Mouse (Mus musculus) liver, postnatal 0 days (tissue): ENCODE results near the gene Rtf2. TPM values are rescaled to one million over a fixed set of nuclear protein-coding genes. Genes with fewer than 3 reads are reported as not detected.

Source experiments
- ATAC-seq: fragments of 200-750 bp; cut with Nextera tagmentation; 2 replicates; pipeline ENCODE4 v1.8.0; 2017; ENCODE audit warnings: mild to moderate bottlenecking, moderate library complexity
- DNase-seq: peaks from one replicate; pipeline ENCODE4 v3.0.0-alpha.2; 2016
- H3K27ac ChIP-seq: fragments of 300-500 bp; sonication (generic); 2 replicates; pipeline ENCODE4 v1.5.1; 2014; ENCODE audit warnings: antibody characterized with exemption, moderate library complexity, mild to moderate bottlenecking, low read depth
- H3K27me3 ChIP-seq: fragments of 300-500 bp; sonication (generic); 2 replicates; pipeline ENCODE4 v1.6.1; 2014; ENCODE audit warnings: low read length, control low read depth, mixed read lengths; ENCODE audit not compliant: insufficient read depth
- H3K36me3 ChIP-seq: fragments of 300-500 bp; sonication (generic); replicated peaks from 2 replicates; pipeline ENCODE4 v1.6.1; 2014; ENCODE audit warnings: mild to moderate bottlenecking, control low read depth, low read length, moderate library complexity, mixed read lengths; ENCODE audit not compliant: insufficient read depth
- H3K4me1 ChIP-seq: fragments of 300-500 bp; sonication (generic); 2 replicates; pipeline ENCODE4 v1.6.1; 2014; ENCODE audit warnings: antibody characterized with exemption, mild to moderate bottlenecking, control low read depth; ENCODE audit not compliant: insufficient read depth
- H3K4me2 ChIP-seq: fragments of 300-500 bp; sonication (generic); 2 replicates; pipeline ENCODE4 v1.6.1; 2014; ENCODE audit warnings: low read depth, mild to moderate bottlenecking, low read length, moderate library complexity, mixed read lengths
- H3K4me3 ChIP-seq: fragments of 300-500 bp; sonication (generic); 2 replicates; pipeline ENCODE4 v1.5.1; 2014; ENCODE audit warnings: low read depth, low read length
- H3K9ac ChIP-seq: fragments of 300-500 bp; sonication (generic); replicated peaks from 2 replicates; pipeline ENCODE4 v1.6.1; 2014; ENCODE audit warnings: mild to moderate bottlenecking, moderate library complexity
- H3K9me3 ChIP-seq: fragments of 300-500 bp; sonication (generic); 2 replicates; pipeline ENCODE4 v1.6.1; 2016; ENCODE audit warnings: mild to moderate bottlenecking, control low read depth, low read length, mixed read lengths
- CTCF ChIP-seq: sonication (generic); IDR thresholded peaks from 2 replicates; pipeline ENCODE4 v1.5.1; 2016; ENCODE audit warnings: antibody characterized with exemption, low read depth
- EP300 ChIP-seq: IDR thresholded peaks from 2 replicates; pipeline ENCODE4 v1.6.1; 2016; ENCODE audit warnings: antibody characterized with exemption, low read depth, mild to moderate bottlenecking
- WGBS: fragments of 180-500 bp; shearing (Covaris S2); extraction: QIAGEN DNeasy Blood & Tissue Kit; methylation state at CpG from one replicate; pipeline ENCODE4 v1.1.7; 2014; ENCODE audit not compliant: insufficient replicate concordance; 5-methylcytosine and 5-hydroxymethylcytosine counted together
- polyA plus RNA-seq: library from polyadenylated mRNA; unstranded; fragments of >200 nt; fragmentation: Nextera tagmentation; extraction: Ambion mirVana; gene quantifications from 2 replicates; pipeline ENCODE4 v1.2.1, GENCODE M21; 2015

Rtf2 gene
- polyA plus RNA-seq, 1 experiment from 2014 or later: 68.5 TPM

- DNase-seq (no peak), ATAC-seq (no peak)
- peaks cover 2% of the 10 kb centered on the region; the same call in 1 of the 2 replicates for H3K4me1 ChIP-seq
- H3K4me2 ChIP-seq: no peak overlapping the region
- H3K9ac ChIP-seq: no peak overlapping the region
- no peak for TF ChIP-seq CTCF
- no peaks in the 10 kb centered on the region for H3K36me3 ChIP-seq
- WGBS: 57% methylated on average over 7 of the region's 7 CpGs
- no peak overlapping the region for H3K4me3 ChIP-seq
- H3K27me3 ChIP-seq: no peaks in the 10 kb centered on the region
- no peak overlapping the region for H3K27ac ChIP-seq
- no peaks in the 10 kb centered on the region for H3K9me3 ChIP-seq
These were observed 39.9 kb downstream of the Rtf2 start for GRCm38 (mm10) chr2:172480296-172480695.

DNA sequence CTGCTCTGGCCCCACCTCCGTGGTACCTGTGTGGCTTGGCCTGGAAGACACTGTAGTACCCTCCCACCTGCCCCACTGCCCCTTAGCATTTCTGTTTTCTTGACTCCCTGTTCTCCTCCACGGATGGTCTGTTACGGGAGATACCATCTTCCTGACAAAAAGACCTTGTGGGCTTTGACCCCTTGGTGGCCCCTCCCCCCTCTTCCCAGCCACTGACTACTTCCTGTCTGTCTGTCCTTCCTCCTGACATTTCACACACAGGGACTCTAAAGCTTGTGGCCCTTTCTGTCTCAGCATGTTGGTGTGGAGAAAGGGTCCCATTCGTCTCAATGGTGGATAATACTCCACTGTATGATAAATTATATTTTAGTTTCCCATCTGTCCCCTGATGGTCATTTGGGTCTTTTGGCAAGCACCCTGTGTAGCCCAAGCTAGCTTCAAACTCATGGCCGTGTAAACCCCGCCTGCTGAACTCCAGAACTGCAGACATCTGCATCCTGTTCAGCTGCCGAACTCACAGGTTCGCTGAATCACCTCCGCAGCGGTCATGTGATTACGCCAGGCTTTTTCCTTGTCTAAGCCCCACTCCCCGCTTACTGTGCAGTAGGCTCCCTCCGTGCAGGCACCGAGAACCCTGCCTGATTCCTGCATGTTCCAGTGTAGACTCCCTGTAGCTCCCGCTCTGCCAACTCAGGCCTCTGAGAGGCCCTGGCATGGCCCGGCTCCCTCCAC, 41.5 kb downstream of the Rtf2 start:
- no peak overlapping the region for H3K27ac ChIP-seq
- H3K36me3 ChIP-seq: no peaks in the 10 kb centered on the region
- DNase-seq (no peak), ATAC-seq (no peak)
- H3K4me3 ChIP-seq: no peak overlapping the region
- H3K4me2 ChIP-seq: no peak overlapping the region
- H3K9me3 ChIP-seq: no peaks in the 10 kb centered on the region
- no peaks in the 10 kb centered on the region for H3K27me3 ChIP-seq
- H3K9ac ChIP-seq: no peak overlapping the region
- 55% methylated on average over 16 of the region's 16 CpGs for WGBS
- TF ChIP-seq EP300: no peak
- TF ChIP-seq CTCF: no peak
- peaks cover 2% of the 10 kb centered on the region; the same call in 1 of the 2 replicates for H3K4me1 ChIP-seq

DNA sequence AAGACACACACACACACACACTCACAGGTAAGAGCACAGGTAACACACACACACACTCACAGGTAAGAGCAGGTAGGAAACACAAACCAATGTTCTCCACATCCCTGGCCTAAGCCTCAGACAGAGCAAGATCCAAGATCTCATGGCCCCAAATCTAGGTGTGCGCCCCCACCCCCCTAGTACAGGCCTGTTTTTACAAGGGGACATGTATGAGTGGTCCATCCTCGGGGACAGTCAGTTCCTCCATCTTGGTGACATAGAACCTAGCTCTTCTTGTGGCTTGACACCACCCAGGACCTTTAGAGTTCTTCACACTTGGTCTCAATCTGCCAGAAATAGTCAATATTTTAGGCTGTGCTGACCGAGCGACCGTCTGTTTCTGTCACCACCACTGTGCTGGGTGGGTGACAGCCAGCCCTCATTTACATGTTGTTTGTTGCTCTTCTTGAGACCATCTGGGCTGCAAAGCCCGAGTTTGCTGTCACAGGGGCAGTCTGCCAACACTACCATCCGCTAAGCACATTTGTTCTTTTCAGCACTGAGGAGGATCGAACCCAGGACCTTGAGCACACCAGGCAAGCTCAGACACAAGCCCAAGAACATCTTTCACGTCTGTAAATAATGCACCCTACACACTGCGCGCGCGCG, 43.5 kb downstream of the Rtf2 start:
- H3K27ac ChIP-seq: no peak overlapping the region
- H3K4me1 ChIP-seq: no peaks in the 10 kb centered on the region
- no peak overlapping the region for H3K9ac ChIP-seq
- H3K36me3 ChIP-seq: no peaks in the 10 kb centered on the region
- no peaks in the 10 kb centered on the region for H3K27me3 ChIP-seq
- H3K4me2 ChIP-seq: no peak overlapping the region
- no peaks in the 10 kb centered on the region for H3K9me3 ChIP-seq
- 83% methylated on average over 14 of the region's 14 CpGs for WGBS
- DNase-seq (no peak), ATAC-seq (no peak)
- no peak for TF ChIP-seq EP300
- no peak for TF ChIP-seq CTCF
- H3K4me3 ChIP-seq: no peak overlapping the region

DNA sequence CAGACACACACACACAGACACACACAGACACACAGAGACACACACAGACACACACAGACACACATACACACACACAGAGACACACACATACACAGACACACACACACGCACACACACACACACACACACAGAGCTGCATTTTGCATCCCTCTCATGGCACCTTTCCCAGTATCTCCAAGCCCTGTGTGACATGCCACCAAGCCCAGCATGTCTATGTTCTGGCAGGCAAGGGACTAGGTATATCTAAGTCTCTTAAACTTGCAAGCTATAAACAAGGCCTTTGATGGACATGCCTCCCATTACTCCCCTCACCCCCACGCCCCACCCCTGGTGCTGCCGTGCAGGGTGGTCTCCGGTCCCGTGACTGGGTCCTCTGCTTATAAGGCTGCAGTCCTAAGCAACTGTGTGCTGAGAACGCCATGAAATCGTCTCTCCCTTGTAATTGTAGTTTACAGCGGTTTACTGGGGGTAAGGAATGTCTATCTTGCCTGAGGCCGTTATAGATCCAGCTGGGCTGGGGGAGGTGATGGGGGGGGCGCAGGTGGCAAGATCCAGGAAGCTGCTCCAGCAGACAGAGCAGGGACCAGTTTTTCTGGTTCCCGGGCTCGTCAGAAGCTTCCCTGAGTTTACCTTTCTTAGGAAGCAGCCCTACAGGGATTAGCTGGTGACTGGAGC, 44.5 kb downstream of the Rtf2 start:
- no peak overlapping the region for H3K27ac ChIP-seq
- WGBS: 57% methylated on average over 12 of the region's 12 CpGs
- H3K36me3 ChIP-seq: no peaks in the 10 kb centered on the region
- ATAC-seq (no peak), DNase-seq (no peak)
- no peaks in the 10 kb centered on the region for H3K4me1 ChIP-seq
- no peaks in the 10 kb centered on the region for H3K9me3 ChIP-seq
- TF ChIP-seq EP300 (no peak), CTCF (no peak)
- H3K9ac ChIP-seq: no peak overlapping the region
- no peaks in the 10 kb centered on the region for H3K27me3 ChIP-seq
- no peak overlapping the region for H3K4me2 ChIP-seq
- no peak overlapping the region for H3K4me3 ChIP-seq

GRCm38 (mm10) chr2:172496736-172497345, 56.5 kb downstream of the Rtf2 start:
- Histone ChIP-seq H3K9ac (no peak overlapping the region), H3K27me3 (no peaks in the 10 kb centered on the region), H3K9me3 (no peaks in the 10 kb centered on the region), H3K36me3 (no peaks in the 10 kb centered on the region), H3K4me1 (no peaks in the 10 kb centered on the region), H3K4me3 (no peak overlapping the region), H3K4me2 (no peak overlapping the region), H3K27ac (no peak overlapping the region)
- no peak for ATAC-seq
- TF ChIP-seq CTCF (no peak), EP300 (no peak)
- WGBS: 59% methylated on average over 8 of the region's 8 CpGs
- no peak for DNase-seq

DNA sequence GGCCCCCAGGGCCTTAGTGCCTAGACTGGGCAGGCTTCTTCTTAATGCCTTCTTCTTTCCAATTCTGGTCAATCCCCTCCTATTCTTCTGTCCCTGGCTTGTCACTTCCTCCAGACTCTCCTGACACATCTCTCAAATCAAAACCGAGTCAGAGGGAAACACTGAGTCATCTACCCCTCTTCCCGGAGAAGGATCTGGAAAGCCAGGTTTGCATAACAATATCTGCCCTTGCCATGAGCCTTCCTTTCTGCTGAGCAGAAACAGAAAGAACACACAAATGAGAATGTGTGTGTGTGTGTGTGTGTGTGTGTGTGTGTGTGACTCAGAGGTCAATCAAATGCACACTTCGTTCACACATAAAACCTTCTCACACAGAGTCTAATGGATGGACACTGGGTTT, 58.5 kb downstream of the Rtf2 start:
- Histone ChIP-seq H3K36me3 (no peaks in the 10 kb centered on the region), H3K9ac (no peak overlapping the region), H3K9me3 (no peaks in the 10 kb centered on the region), H3K27ac (no peak overlapping the region), H3K4me1 (no peaks in the 10 kb centered on the region), H3K4me3 (no peak overlapping the region), H3K27me3 (no peaks in the 10 kb centered on the region), H3K4me2 (no peak overlapping the region)
- WGBS: 44% methylated on average over 3 of the region's 3 CpGs
- no peak for TF ChIP-seq CTCF
- DNase-seq: no peak
- no peak for ATAC-seq
